ENCODE assay signal across 27 mouse cellular contexts in genomic region chr9:21198960-21199359, GRCm38 (mm10). TPM values are rescaled to one million over a fixed set of nuclear protein-coding genes. Genes with fewer than 3 reads are reported as not detected.
DNase-seq lines count a peak whose midpoint lies in the region; ATAC-seq and TF ChIP-seq lines count a peak whose summit lies in the region.
"Had no signal": no experiment of that assay in that cellular context is flagged by ENCODE, and none has a peak within 500 bp of the region (broad histone marks: within the 10 kb centered on the region; RNA-seq: fewer than 3 reads in every experiment).

No protein-coding gene starts in this region.

- no peak overlapping the region for H3K4me2 ChIP-seq in hindbrain, embryonic 16.5 days (ENCODE audit: low read length)
- H3K4me2 ChIP-seq: liver, embryonic 15.5 days; lung, embryonic 14.5 days had no signal

- peaks cover 36% of the 10 kb centered on the region for H3K4me1 ChIP-seq in spleen, adult 2 months (ENCODE audit: control insufficient read depth, insufficient read depth, insufficient read length)
- H3K4me1 ChIP-seq in hindbrain, embryonic 16.5 days (ENCODE audit: control insufficient read depth, insufficient read depth, low read depth, low read length) = peaks cover 7% of the 10 kb centered on the region

- 0 out of 2 replicates have a peak overlapping the region, but pooled peaks have one; percentile 95 for H3K27ac ChIP-seq in layer of hippocampus, adult 2 months
- peak overlapping the region; percentile 20; the same call in 1 of the 2 replicates for H3K27ac ChIP-seq in spleen, adult 2 months (ENCODE audit: insufficient read depth, low read length)
- no peak overlapping the region for H3K27ac ChIP-seq in hindbrain, embryonic 16.5 days (ENCODE audit: low read depth, low read length)
- H3K27ac ChIP-seq: embryonic facial prominence, embryonic 13.5 days; limb, embryonic 12.5 days; liver, embryonic 15.5 days; neural tube, embryonic 12.5 days had no signal

- WGBS in spleen, adult 2 months = 66% methylated on average over 3 of the region's 3 CpGs
- 80% methylated on average over 3 of the region's 3 CpGs for WGBS in hindbrain, embryonic 16.5 days

- H3K36me3 ChIP-seq in spleen, adult 2 months (ENCODE audit: control insufficient read depth, insufficient read depth, low read length) = no peaks in the 10 kb centered on the region
- H3K36me3 ChIP-seq in hindbrain, embryonic 16.5 days (ENCODE audit: control insufficient read depth, insufficient read depth, low read length) = peaks cover 10% of the 10 kb centered on the region
- no peaks in the 10 kb centered on the region for H3K36me3 ChIP-seq in splenic B cell, adult 2 months (ENCODE audit: control insufficient read depth, insufficient read depth, low read length, poor library complexity, severe bottlenecking)
- H3K36me3 ChIP-seq: embryonic facial prominence, embryonic 13.5 days; G1E; limb, embryonic 12.5 days; liver, embryonic 15.5 days had no signal

- no peaks in the 10 kb centered on the region for H3K27me3 ChIP-seq in spleen, adult 2 months (ENCODE audit: control insufficient read depth, insufficient read depth, low read length)
- H3K27me3 ChIP-seq in hindbrain, embryonic 16.5 days (replicated peaks; ENCODE audit: control insufficient read depth, insufficient read depth, low read length) = no peaks in the 10 kb centered on the region
- H3K27me3 ChIP-seq in splenic B cell, adult 2 months (ENCODE audit: control insufficient read depth, insufficient read depth, low read length, poor library complexity, severe bottlenecking) = no peaks in the 10 kb centered on the region
- H3K27me3 ChIP-seq: embryonic facial prominence, embryonic 13.5 days; limb, embryonic 12.5 days; liver, embryonic 15.5 days; neural tube, embryonic 12.5 days; Patski had no signal

- no peak overlapping the region for H3K9ac ChIP-seq in hindbrain, embryonic 16.5 days (ENCODE audit: low read depth, low read length)
- H3K9ac ChIP-seq: embryonic facial prominence, embryonic 13.5 days; limb, embryonic 12.5 days; liver, embryonic 15.5 days; lung, embryonic 14.5 days; neural tube, embryonic 12.5 days had no signal

- DNase-seq in layer of hippocampus, adult 2 months (ENCODE audit: low spot score in 2 of 2) = no peak
- DNase-seq in layer of hippocampus, adult 9-10 months (ENCODE audit: low spot score) = no peak
- no peak for DNase-seq in spleen, adult 2 months (ENCODE audit: low read depth in 1 of 2, low spot score in 2 of 2)
- no peak for DNase-seq in spleen, postnatal 10 days (ENCODE audit: low spot score in 2 of 2)
- DNase-seq in splenic B cell, adult 2 months (ENCODE audit: low read depth, low spot score) = peak; percentile 51
- no peak for DNase-seq in heart, adult 8-10 months (ENCODE audit: low spot score)
- DNase-seq: adrenal gland, postnatal 14 days; cerebellum, adult 11-12 months; cerebellum, postnatal 10 days; forebrain, postnatal 0 days; gastrocnemius, postnatal 10 days; kidney, adult 9 months; kidney, postnatal 10 days; lung, embryonic 14.5 days; lung, postnatal 14 days; thymus, adult 2 months; thymus, postnatal 36 days had no signal

- ATAC-seq in hindbrain, embryonic 16.5 days = no peak
- ATAC-seq: intestine, postnatal 0 days; Patski had no signal

- peak overlapping the region; percentile 66; the same call in 1 of the 2 replicates for H3K4me3 ChIP-seq in layer of hippocampus, adult 2 months
- H3K4me3 ChIP-seq in spleen, adult 2 months (ENCODE audit: extremely low read depth, insufficient read depth, insufficient read length) = no peak overlapping the region
- peak overlapping the region; percentile 75; the same call in 1 of the 2 replicates for H3K4me3 ChIP-seq in hindbrain, embryonic 16.5 days (ENCODE audit: low read length)
- H3K4me3 ChIP-seq: embryonic facial prominence, embryonic 13.5 days; liver, embryonic 15.5 days had no signal

- H3K9me3 ChIP-seq in hindbrain, embryonic 16.5 days (ENCODE audit: control insufficient read depth, low read length) = no peaks in the 10 kb centered on the region
- H3K9me3 ChIP-seq: embryonic facial prominence, embryonic 13.5 days; forebrain, embryonic 10.5 days; G1E; limb, embryonic 12.5 days; liver, embryonic 15.5 days; neural tube, embryonic 12.5 days had no signal

- no peak for TF ChIP-seq CTCF in layer of hippocampus, adult 2 months (conservative IDR thresholded peaks at IDR 0.05)
- no peak for TF ChIP-seq CTCF in spleen, adult 2 months (IDR thresholded peaks at IDR 0.05; ENCODE audit: extremely low read depth, insufficient read depth, insufficient read length, insufficient replicate concordance)

- no peak for TF ChIP-seq POLR2A in spleen, adult 2 months (IDR thresholded peaks at IDR 0.05; ENCODE audit: low read depth, low read length)

RNA-seq across cellular contexts. Expression of gene Pde4a, which starts 33.4 kb away (rescaled TPM):
- total RNA-seq in layer of hippocampus, adult 2 months (2021) = 10 to 100 TPM; 86.6 to 89.3 TPM
- polyA plus RNA-seq in spleen, adult 2 months (2012; rRNA removed) = 12.4 and 13.1 TPM in 2 replicates
- polyA plus RNA-seq in hindbrain, embryonic 16.5 days (2015; fragmentation: Nextera tagmentation; extraction: Ambion mirVana) = 47.7 and 50.5 TPM in 2 replicates
- total RNA-seq in heart, adult 8-10 months (2022) = 10 to 100 TPM; 48.5 to 75.4 (median 62.1) TPM

RNA-seq across cellular contexts. Expression of gene Keap1, which starts 40.2 kb away (rescaled TPM):
- 10 to 100 TPM; 56.7 to 60.6 TPM for total RNA-seq in layer of hippocampus, adult 2 months (2021)
- 55.4 and 78.4 TPM in 2 replicates for polyA plus RNA-seq in spleen, adult 2 months (2012; rRNA removed)
- polyA plus RNA-seq in hindbrain, embryonic 16.5 days (2015; fragmentation: Nextera tagmentation; extraction: Ambion mirVana) = 71.5 and 72.0 TPM in 2 replicates
- 10 to 100 TPM; 43.6 to 52.1 (median 45.5) TPM for total RNA-seq in heart, adult 8-10 months (2022)

RNA-seq across cellular contexts. Expression of gene Cdc37, which starts 49.2 kb away (rescaled TPM):
- total RNA-seq in layer of hippocampus, adult 2 months (2021) = 100 to 1,000 TPM; 144 to 150 TPM
- 39.5 and 44.7 TPM in 2 replicates for polyA plus RNA-seq in spleen, adult 2 months (2012; rRNA removed)
- 204 and 211 TPM in 2 replicates for polyA plus RNA-seq in hindbrain, embryonic 16.5 days (2015; fragmentation: Nextera tagmentation; extraction: Ambion mirVana)
- total RNA-seq in heart, adult 8-10 months (2022) = 100 to 1,000 TPM; 138 to 170 (median 157) TPM

RNA-seq across cellular contexts. Expression of gene S1pr5, which starts 49.3 kb away (rescaled TPM):
- total RNA-seq in layer of hippocampus, adult 2 months (2021) = 10 to 100 TPM; 10.6 to 10.9 TPM
- 12.2 and 21.3 TPM in 2 replicates for polyA plus RNA-seq in spleen, adult 2 months (2012; rRNA removed)
- 5.5 and 5.7 TPM in 2 replicates for polyA plus RNA-seq in hindbrain, embryonic 16.5 days (2015; fragmentation: Nextera tagmentation; extraction: Ambion mirVana)
- total RNA-seq in heart, adult 8-10 months (2022) = 1 to 10 TPM; 1.6 to 1.9 (median 1.8) TPM
- polyA plus RNA-seq: G1E; intestine, postnatal 0 days; large intestine, adult 2 months; lung, embryonic 14.5 days; Patski had no signal
